Mouse (Mus musculus) left cerebral cortex, adult 11 months (tissue): ENCODE measurements around the gene Derl3.

Source experiments
- DNase-seq: peaks from one replicate; pipeline ENCODE4 v3.0.0; 2022; ENCODE audit warnings: low spot score

Gene Derl3

DNA sequence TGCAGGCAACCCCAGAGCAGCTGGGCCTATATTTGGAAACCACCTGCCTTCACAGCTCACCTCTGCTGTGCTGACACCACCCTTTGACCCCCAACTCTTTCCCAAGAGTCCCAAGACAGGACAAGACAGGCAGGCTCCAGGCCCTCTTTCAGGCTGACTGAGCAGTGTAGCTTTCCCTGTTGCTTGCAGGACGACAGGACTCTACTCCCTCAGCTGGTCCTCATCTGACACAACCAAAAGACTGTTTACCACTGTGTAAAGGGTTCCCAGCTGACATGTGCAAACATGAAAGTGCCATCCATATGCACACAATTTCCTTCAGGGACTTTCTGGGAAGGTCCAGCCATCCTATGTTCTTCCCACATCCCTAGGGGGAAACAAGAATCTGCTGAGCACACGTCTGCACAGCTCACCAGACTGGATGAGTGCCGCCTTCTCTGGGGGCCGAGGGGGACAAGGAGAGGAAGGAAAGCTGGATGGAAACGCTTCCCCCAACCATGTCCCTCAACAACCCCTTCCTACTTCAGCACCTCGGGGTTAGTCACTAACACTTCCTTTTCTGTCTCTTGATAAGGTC lies 19.9 kb downstream of the Derl3 start:
- no peak for DNase-seq

GRCm38 (mm10) chr10:75915557-75915956 lies 22.3 kb downstream of the Derl3 start:
- no peak for DNase-seq

- DNase-seq: no peak
Measured at GRCm38 (mm10) chr10:75916840-75917239, 23.6 kb downstream of the Derl3 start.

DNA sequence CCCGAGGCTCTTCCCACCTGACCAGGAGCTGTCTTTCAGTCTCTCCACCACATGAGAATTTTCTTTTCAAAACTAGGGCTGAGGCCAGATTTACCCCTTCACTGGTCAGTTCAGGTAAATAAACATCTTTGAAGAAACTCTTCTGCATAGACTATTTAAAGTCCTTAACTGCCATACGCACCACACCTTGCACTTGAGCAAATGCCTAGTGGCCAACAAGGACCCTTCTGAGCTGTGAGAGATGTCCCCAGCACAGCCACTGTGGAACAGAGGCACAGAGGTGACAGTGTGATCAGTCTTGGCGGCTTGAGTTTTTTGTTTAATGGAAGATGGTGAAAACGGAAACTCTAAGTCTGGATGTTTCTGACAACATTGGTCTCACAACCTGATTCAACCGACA lies 25.8 kb downstream of the Derl3 start:
- DNase-seq: no peak

DNA sequence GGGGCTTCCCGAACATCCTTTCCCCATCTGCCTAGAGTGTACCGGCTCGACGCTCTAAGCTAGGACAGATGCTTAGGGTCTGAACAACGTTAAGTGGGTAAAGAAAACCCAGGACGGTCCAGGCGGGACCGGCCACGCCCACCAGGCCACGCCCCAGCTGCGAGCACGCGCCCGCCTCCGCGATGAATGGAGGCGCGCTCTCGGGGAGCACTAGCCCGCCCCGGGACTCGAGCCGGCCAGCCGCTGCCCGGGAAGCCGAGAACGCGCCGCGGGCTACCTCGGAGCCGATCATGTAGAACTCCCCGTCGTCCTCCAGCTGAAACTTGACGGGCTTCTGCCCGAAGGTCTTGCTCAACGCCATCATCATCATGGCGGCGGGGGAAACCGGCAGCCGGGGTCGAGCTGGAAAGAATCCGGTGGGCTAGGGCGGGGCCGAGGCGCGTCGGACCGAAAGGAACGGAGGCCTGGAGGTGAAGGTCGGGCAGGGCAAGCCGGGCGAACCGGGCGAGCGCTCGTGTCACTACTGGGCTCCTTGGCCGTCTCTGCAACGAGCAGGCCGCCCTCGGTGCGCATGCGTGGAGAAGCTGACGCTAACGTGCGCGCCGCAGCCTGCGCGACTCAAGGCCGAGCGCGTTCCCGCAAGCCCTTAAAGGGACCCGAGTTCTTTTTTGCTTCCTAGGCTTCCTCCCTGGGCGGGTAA lies 28.0 kb downstream of the Derl3 start, which contains the start of gene Smarcb1:
Smarcb1 (minus strand) TSS at position 592 of the 700 bp plus-strand sequence.
- peak; percentile 87 for DNase-seq

- DNase-seq: no peak
Measured at GRCm38 (mm10) chr10:75921726-75922560, 28.7 kb downstream of the Derl3 start.

- DNase-seq: no peak
Measured at GRCm38 (mm10) chr10:75924324-75924723, 31.1 kb downstream of the Derl3 start.

- DNase-seq: no peak
Measured at GRCm38 (mm10) chr10:75926396-75926795, 33.2 kb downstream of the Derl3 start.

DNA sequence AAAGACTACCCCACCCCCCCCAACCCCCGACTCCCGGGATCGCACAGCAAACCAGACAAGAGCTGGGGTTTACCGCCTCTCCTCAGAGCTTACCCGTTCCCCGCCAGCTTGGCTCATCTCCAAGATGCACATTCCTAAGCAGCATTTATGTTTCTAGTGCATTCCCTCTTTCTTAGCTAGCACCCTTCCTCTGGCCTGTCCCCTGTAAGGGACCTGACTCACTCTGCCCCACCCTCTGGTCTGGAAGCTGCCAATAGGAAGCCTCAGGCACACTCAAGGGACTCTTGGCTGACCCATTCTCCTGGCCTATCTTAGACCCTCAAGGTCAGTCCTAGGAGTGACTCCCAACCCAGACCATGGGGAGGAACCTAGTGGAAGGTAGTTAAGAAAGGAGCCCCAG lies 37.1 kb downstream of the Derl3 start:
- DNase-seq: no peak

DNA sequence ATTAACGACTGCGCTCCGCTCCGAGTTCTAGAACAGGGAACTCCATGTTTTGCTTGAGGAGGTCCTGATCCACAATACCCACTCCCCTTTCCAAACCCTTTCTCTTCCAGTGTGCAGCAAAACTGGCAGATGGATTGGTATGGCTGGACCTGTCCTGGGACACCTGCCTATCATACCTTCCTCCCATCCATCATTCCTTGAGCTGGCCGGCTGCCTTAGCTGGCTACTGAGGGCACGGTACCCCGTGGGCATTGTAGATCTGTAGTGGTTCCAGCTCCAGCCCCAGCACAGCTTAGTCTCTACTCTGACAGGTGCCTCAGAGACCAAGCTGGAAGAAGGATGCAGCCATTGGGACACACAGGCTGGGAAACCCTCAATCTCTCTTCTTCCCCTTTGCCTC lies 38.1 kb downstream of the Derl3 start:
- no peak for DNase-seq

GRCm38 (mm10) chr10:75932081-75932678 lies 39.0 kb downstream of the Derl3 start:
- no peak for DNase-seq

- DNase-seq: no peak
Measured at GRCm38 (mm10) chr10:75932891-75933290, 39.7 kb downstream of the Derl3 start, which contains the start of gene Chchd10. Chchd10 (plus strand) TSS chr10:75933130.

DNA sequence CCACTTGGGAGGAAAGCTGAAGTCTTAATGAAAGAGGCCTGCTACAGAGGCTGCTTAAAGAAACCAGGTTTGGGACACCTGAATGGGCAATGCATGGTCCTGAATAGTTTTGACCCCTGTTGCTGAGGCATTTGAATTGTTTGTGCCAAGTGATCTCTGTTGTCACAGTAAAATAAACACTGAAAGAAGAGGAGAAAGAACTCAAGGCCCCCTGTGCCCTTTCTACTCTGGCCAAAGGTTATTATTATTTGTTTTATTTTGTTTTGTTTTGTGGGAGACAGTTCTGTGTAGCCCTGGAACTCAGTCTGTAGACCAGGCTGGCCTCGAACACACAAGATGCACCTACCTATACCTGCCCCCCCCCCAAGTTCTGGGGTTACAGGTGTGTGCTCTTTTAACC lies 41.8 kb downstream of the Derl3 start:
- DNase-seq: no peak

DNA sequence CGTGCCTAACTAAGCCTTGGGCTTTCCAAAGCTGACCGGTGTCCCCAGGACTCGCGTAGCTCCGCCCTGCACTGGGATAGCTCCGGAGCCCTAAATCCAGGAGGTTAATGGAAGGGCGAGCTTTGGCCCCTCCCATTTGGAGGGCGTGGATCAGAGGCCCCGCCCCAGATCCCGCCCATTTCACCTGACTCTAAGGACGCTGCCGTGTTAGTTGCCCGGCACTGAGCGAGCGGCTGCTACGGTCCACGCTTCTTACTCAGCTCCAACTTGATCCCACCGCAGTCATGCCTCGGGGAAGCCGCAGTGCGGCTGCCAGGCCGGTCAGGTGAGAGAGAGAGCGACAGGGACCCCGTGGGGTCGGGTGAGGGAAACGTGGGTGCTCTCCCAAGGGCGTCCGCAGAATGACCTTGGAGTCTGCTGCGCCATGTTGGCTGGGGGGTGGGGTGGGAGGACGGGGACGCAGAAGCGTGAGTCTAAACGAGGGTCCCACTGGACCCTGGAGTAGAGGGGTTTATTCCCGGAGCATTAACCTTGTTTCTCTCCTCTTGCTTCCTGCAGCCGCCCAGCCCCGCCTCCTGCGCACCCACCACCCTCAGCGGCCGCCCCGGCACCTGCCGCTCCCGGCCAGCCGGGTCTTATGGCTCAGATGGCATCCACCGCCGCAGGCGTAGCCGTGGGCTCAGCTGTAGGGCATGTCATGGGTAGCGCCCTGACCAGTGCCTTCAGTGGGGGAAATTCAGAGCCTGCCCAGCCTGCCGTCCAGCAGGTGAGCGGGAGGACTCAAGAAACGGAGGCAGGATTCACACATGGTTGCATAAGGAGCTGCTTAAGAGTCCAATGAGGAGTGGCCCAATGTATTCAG lies 42.7 kb downstream of the Derl3 start, which contains the start of gene Mmp11:
Mmp11 (minus strand) TSS at position 817 of the 862 bp plus-strand sequence.
- peak; percentile 63 for DNase-seq

DNA sequence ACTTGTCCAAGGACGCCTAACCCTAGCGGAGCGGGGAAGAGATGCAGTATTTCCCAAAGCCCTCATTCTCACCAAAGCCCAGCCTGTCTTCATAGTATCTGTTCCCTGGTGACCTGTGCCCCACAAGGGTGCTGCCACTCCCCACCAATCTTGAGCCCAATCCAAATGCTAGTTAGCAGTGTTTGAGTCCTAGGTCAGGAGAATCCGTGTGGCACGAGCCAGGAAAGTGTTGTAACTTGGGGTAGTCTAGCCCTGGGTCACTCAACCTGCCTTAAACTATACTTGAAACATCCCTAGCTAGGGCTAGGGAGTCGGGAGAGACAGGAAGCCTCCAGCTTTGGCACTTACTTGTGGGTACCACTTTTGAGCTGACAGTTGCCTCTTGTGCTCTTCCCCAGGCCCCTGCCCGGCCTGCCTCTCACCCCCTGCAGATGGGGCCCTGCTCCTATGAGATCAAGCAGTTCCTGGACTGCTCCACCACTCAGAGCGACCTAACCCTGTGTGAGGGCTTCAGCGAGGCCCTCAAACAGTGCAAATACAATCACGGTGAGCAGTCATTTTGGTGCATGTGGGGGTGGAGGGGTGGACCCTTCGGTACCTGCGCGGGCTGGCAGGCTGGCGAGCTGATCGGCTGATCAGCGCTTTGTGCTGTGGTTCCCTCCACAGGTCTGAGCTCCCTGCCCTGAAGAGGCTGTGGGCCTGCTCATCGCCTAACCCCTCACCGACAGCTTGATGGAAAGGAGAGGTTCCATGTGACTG lies 43.9 kb downstream of the Derl3 start:
- DNase-seq: no peak

- no peak for DNase-seq
Measured at GRCm38 (mm10) chr10:75937851-75938643, 44.8 kb downstream of the Derl3 start.

DNA sequence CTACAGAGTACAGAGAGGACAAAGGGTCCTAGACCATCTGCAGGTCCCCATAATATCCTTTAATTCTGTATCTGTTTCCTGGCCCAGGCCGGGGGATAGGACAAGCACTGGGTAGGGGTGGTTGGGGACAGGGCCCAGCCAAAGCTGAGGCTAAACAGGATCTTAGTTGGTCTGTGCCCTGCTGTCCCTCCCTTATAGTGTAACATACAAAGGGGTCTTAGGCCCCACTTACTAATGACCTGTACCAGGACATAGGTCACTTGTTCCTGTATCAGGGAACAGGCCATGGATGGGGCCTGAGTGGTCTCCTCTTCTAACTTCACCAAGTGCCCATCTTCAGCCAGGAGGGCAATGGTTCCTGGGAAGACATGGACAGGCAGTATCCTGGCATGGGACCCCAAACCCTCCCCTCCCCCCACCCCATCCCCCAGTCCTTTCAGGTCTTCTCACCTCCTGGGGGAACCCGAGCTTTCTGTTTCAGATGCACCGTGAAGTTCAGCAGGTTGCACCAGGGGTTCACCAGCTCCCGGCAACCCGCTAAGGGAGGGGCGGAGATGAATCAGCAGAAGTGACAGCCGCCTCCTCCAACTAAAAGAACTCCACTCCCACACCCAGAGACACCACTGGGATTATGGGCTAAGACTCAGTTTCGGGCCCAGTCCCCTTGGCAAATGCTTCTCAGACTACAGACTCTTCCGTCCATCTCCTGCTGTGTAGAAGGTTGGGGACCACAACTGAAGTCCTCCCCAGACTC lies 46.4 kb downstream of the Derl3 start:
- no peak for DNase-seq

GRCm38 (mm10) chr10:75940520-75940919 lies 47.3 kb downstream of the Derl3 start, which contains the start of gene Gm867:
Gm867 (minus strand) TSS chr10:75940672.
- no peak for DNase-seq
